Mouse (Mus musculus) heart, postnatal 0 days (tissue): ENCODE measurements around the gene E2f8. TPM values are rescaled to one million over a fixed set of nuclear protein-coding genes. Genes with fewer than 3 reads are reported as not detected.

Experiments used
- ATAC-seq: fragments of 200-750 bp; cut with Nextera tagmentation; 2 replicates; pipeline ENCODE4 v1.8.0; 2017; ENCODE audit warnings: low read depth, moderate number of reproducible peaks, moderate library complexity; ENCODE audit not compliant: insufficient read depth
- DNase-seq: peaks from one replicate; pipeline ENCODE4 v3.0.0-alpha.2; 2016; ENCODE audit warnings: low spot score
- H3K27ac ChIP-seq: fragments of 300-500 bp; sonication (generic); 2 replicates; pipeline ENCODE4 v1.5.1; 2014; ENCODE audit warnings: low read depth, mild to moderate bottlenecking
- H3K27me3 ChIP-seq: fragments of 300-500 bp; sonication (generic); 2 replicates; pipeline ENCODE4 v1.6.1; 2014; ENCODE audit warnings: low read length, mixed read lengths; ENCODE audit not compliant: control insufficient read depth, insufficient read depth
- H3K36me3 ChIP-seq: fragments of 300-500 bp; sonication (generic); replicated peaks from 2 replicates; pipeline ENCODE4 v1.6.1; 2014; ENCODE audit warnings: low read length, mixed read lengths; ENCODE audit not compliant: control insufficient read depth, insufficient read depth
- H3K4me1 ChIP-seq: fragments of 300-500 bp; sonication (generic); 2 replicates; pipeline ENCODE4 v1.6.1; 2014; ENCODE audit warnings: antibody characterized with exemption; ENCODE audit not compliant: control insufficient read depth, insufficient read depth
- H3K4me2 ChIP-seq: fragments of 300-500 bp; sonication (generic); 2 replicates; pipeline ENCODE4 v1.6.1; 2014; ENCODE audit warnings: low read depth, mild to moderate bottlenecking, low read length, moderate library complexity
- H3K4me3 ChIP-seq: fragments of 300-500 bp; sonication (generic); 2 replicates; pipeline ENCODE4 v1.5.1; 2014; ENCODE audit warnings: low read depth, low read length
- H3K9ac ChIP-seq: fragments of 300-500 bp; sonication (generic); replicated peaks from 2 replicates; pipeline ENCODE4 v1.6.1; 2014; ENCODE audit warnings: low read depth, low read length, mixed read lengths
- H3K9me3 ChIP-seq: fragments of 300-500 bp; sonication (generic); replicated peaks from 2 replicates; pipeline ENCODE4 v1.6.1; 2016; ENCODE audit warnings: low read length; ENCODE audit not compliant: control insufficient read depth
- CTCF ChIP-seq: IDR thresholded peaks from 2 replicates; pipeline ENCODE4 v1.5.1; 2016; ENCODE audit warnings: antibody characterized with exemption, control low read depth, low read depth
- EP300 ChIP-seq: IDR thresholded peaks from 2 replicates; pipeline ENCODE4 v1.6.1; 2016; ENCODE audit warnings: antibody characterized with exemption, low read depth
- WGBS: fragments of 180-500 bp; shearing (Covaris S2); extraction: QIAGEN DNeasy Blood & Tissue Kit; methylation state at CpG from one replicate; pipeline ENCODE4 v1.1.7; 2014; 5-methylcytosine and 5-hydroxymethylcytosine counted together
- polyA plus RNA-seq: library from polyadenylated mRNA; unstranded; fragments of >200 nt; fragmentation: Nextera tagmentation; extraction: Ambion mirVana; gene quantifications from 2 replicates; pipeline ENCODE4 v1.2.1, GENCODE M21; 2015
- total RNA-seq: library from RNA; depleted of rRNA; stranded (reverse); fragments of >200 nt; gene quantifications from 2 replicates; pipeline ENCODE4 v1.2.3, GENCODE M21; 2014; ENCODE audit warnings: low replicate concordance

The E2f8 gene
- total and polyA plus RNA-seq, 2 experiments from 2014 or later = 3.0 to 5.9 TPM

DNA sequence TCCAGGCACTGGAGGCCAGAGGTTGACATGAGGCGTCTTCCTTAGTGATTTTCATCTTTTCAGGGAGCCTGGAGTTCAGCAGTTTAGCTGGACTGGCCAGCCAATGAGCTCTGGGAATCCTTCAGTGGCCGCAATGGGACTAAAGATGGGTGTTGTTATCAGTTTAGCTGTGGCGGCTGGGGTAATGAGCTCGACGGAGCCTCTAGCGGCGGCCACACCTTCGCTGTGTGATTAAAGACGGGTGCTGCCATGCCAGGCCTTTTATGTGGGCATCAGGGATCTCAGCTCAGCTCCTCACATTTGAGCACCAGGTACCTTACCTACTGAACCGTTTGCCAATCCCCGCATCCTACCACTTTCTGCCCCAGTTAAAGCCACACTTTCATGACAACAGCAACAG, 10.1 kb downstream of the E2f8 start:
- 76% methylated on average over 11 of the region's 11 CpGs for WGBS
- H3K27me3 ChIP-seq = no peaks in the 10 kb centered on the region
- H3K4me1 ChIP-seq = no peaks in the 10 kb centered on the region; the same call in 1 of the 2 replicates
- ATAC-seq = no peak
- H3K9me3 ChIP-seq = no peaks in the 10 kb centered on the region
- no peak overlapping the region for H3K4me2 ChIP-seq
- no peak overlapping the region for H3K9ac ChIP-seq
- no peak for DNase-seq
- no peak overlapping the region for H3K27ac ChIP-seq
- no peak overlapping the region for H3K4me3 ChIP-seq
- H3K36me3 ChIP-seq = peaks cover 88% of the 10 kb centered on the region
- peak; percentile 6; the same call in 1 of the 2 replicates for TF ChIP-seq CTCF
- no peak for TF ChIP-seq EP300

DNA sequence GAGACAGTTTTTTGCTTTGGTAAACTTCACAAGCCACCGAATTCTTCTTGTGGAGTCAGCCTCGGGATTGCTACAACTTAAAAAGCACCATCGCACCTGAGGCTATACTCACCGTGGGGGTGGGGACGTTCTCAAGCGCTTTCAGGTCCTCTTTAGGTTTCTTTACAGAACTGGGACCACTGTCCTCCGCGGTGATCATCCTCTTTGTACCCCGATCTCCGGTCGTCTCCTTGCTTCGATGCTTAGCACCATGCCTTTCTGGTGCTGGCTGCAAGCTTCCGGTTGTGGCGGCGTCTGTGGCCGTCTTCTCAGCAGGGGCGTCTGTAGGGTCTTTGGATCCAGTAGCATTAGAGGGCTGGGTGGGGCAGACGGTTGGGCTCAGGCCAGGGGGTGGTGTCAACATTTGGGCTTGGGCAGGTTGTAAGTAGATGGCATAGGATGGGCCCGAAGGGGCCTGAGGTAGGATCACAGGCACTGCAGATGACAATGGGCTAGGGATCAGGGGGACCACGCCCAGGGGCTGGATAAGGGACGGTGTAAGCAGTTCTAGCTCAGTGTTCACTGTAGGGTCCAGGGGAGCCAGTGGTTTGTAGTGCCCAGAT, 10.7 kb downstream of the E2f8 start:
- H3K4me2 ChIP-seq = no peak overlapping the region
- H3K9ac ChIP-seq = no peak overlapping the region
- WGBS = 91% methylated on average over 21 of the region's 21 CpGs
- peaks cover 90% of the 10 kb centered on the region for H3K36me3 ChIP-seq
- ATAC-seq (no peak), DNase-seq (no peak)
- no peak for TF ChIP-seq EP300
- TF ChIP-seq CTCF = no peak
- H3K9me3 ChIP-seq = no peaks in the 10 kb centered on the region
- H3K4me3 ChIP-seq = no peak overlapping the region
- H3K27ac ChIP-seq = no peak overlapping the region
- H3K4me1 ChIP-seq = no peaks in the 10 kb centered on the region; the same call in 1 of the 2 replicates
- no peaks in the 10 kb centered on the region for H3K27me3 ChIP-seq

DNA sequence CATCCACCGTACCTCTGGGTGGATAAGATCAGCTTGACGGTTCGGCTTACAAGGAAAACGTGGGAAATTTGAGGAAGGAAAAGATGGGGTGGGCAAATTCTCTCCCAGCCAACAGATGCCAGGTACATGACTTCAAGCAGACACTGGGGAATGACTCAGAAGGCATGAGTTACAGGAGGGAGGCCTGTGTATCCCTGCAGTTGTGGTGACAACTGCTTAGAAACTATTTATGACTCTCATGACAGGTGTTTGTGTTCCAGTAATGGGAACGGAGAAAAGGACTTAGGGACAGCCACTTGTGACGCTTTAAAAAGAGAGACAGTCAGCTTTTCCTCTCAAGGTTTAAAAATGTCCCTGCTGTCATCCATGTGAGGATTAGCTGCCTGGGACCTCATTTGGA, 11.3 kb downstream of the E2f8 start:
- WGBS = 87% methylated on average over 6 of the region's 6 CpGs
- TF ChIP-seq CTCF (no peak), EP300 (no peak)
- ATAC-seq = no peak
- no peak for DNase-seq
- Histone ChIP-seq H3K4me3 (no peak overlapping the region), H3K27me3 (no peaks in the 10 kb centered on the region), H3K4me1 (no peaks in the 10 kb centered on the region; the same call in 1 of the 2 replicates), H3K27ac (no peak overlapping the region), H3K4me2 (no peak overlapping the region), H3K9ac (no peak overlapping the region), H3K9me3 (no peaks in the 10 kb centered on the region), H3K36me3 (peaks cover 90% of the 10 kb centered on the region)

DNA sequence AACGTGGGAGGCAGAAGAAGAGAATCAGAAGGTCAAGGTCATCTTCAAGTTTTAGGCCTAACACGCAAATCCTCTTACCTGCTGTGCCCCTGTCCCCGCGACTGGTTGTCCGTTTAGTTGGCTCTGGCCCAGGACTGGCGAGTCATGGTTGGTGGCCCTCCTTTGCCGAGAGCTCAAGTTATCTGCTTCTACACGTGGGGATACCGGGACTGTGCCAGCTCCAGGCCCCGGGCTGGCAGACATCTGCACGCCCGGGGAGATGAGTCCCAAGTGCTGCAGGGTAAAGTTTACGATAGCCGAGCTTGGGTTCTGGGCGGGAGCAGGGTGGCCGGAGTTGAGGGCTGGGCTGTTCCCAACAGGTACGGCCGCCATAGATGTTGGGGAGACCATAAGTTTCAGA, 13.8 kb downstream of the E2f8 start:
- no peak for DNase-seq
- 56% methylated on average over 18 of the region's 18 CpGs for WGBS

DNA sequence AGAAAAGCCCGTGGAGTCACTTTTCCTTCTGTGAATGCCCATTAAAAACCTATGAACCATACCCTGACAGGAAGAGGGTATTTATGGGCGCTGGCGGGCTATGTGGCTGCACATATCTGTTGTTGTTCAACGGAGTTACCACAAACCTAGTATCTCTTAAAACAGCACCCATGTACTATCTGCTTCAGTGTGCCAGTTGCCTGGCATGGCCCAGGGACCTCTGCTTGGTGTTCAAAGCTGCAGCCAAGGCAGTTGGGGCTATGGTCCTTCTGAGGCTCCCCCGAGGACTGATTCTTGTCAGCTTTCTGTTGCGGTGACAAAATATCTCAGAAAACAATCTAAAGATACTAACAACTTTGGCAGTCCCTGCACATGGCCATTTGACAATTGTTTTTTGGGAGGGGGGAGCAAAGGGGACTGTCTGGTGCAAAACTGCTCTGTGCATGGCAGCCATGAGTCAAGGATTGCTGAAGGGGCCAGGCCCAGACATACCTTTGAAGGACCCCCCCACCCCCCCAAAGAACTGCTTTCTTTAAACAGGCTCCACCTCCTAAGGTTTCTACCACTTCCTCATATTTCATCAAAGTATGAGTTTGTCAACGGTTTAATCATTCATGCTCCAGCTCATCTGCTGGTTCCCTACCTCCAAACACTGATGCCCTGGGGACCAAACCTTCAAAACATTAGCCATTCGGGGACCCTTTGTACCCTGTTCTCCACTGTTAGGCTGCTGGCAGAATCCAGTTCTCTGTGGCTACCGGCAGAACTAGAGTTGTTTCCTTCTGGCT, 16.5 kb downstream of the E2f8 start:
- Histone ChIP-seq H3K4me2 (no peak overlapping the region), H3K36me3 (peaks cover 41% of the 10 kb centered on the region; the same call in 1 of the 2 replicates), H3K9me3 (no peaks in the 10 kb centered on the region), H3K27me3 (no peaks in the 10 kb centered on the region), H3K4me1 (peaks cover 15% of the 10 kb centered on the region), H3K4me3 (no peak overlapping the region), H3K9ac (no peak overlapping the region), H3K27ac (no peak overlapping the region)
- TF ChIP-seq EP300 = no peak
- DNase-seq (no peak), ATAC-seq (no peak)
- WGBS = 84% methylated on average over 9 of the region's 9 CpGs

More for the DNA sequence above, 13.8 kb downstream of the E2f8 start:
- Histone ChIP-seq H3K4me3 (no peak overlapping the region), H3K4me2 (no peak overlapping the region), H3K9ac (no peak overlapping the region), H3K4me1 (peaks cover 10% of the 10 kb centered on the region; the same call in 1 of the 2 replicates), H3K9me3 (no peaks in the 10 kb centered on the region), H3K27ac (peak overlapping the region; percentile 2), H3K36me3 (peaks cover 68% of the 10 kb centered on the region), H3K27me3 (no peaks in the 10 kb centered on the region)
- TF ChIP-seq EP300 (no peak), CTCF (no peak)
- no peak; the same call in 1 of the 2 replicates for ATAC-seq
